Mouse (Mus musculus) layer of hippocampus, adult 11-12 months (tissue): ENCODE measurements at regions not wholly inside any gene's neighbourhood (a gene's known extent, or its start where the extent isn't known, plus 50 kb on each side); places are given as distances from the start of the nearest gene placed in this dataset.
A peak's percentile ranks its signal among the peaks of the same experiment; 100 is the strongest.

Experiments used
- DNase-seq: peaks from one replicate; pipeline ENCODE4 v3.0.0; 2022; ENCODE audit warnings: low spot score

GRCm38 (mm10) chr8:107642241-107642640, 54.0 kb upstream of the Psmd7 start:
- no peak for DNase-seq

- DNase-seq, result no peak
Measured at GRCm38 (mm10) chr8:107647936-107648335, 59.7 kb upstream of the Psmd7 start.

- no peak for DNase-seq
Measured at GRCm38 (mm10) chr8:107650306-107650705, 62.0 kb upstream of the Psmd7 start.

GRCm38 (mm10) chr8:107651424-107651823, 63.2 kb upstream of the Psmd7 start:
- DNase-seq, result no peak

- no peak for DNase-seq
Measured at GRCm38 (mm10) chr8:107652226-107652625, 64.0 kb upstream of the Psmd7 start.

GRCm38 (mm10) chr8:107653711-107654110, 65.4 kb upstream of the Psmd7 start:
- no peak for DNase-seq

- DNase-seq, result no peak
Measured at GRCm38 (mm10) chr8:107656622-107657021, 68.4 kb upstream of the Psmd7 start.

- DNase-seq, result no peak
Measured at GRCm38 (mm10) chr8:107657741-107658140, 69.5 kb upstream of the Psmd7 start.

- no peak for DNase-seq
Measured at GRCm38 (mm10) chr8:107658386-107658785, 70.1 kb upstream of the Psmd7 start.

GRCm38 (mm10) chr8:107660624-107661023, 72.4 kb upstream of the Psmd7 start:
- DNase-seq, result no peak

- no peak for DNase-seq
Measured at GRCm38 (mm10) chr8:107669608-107670007, 81.3 kb upstream of the Psmd7 start.

- DNase-seq, result no peak
Measured at GRCm38 (mm10) chr8:107671471-107671870, 83.2 kb upstream of the Psmd7 start.

- no peak for DNase-seq
Measured at GRCm38 (mm10) chr8:107672691-107673090, 84.4 kb upstream of the Psmd7 start.

GRCm38 (mm10) chr8:107682066-107682465, 93.8 kb upstream of the Psmd7 start:
- DNase-seq, result no peak

GRCm38 (mm10) chr8:107684721-107685691, 96.7 kb upstream of the Psmd7 start:
- peak; percentile 34 for DNase-seq

GRCm38 (mm10) chr8:107686936-107687335, 98.7 kb upstream of the Psmd7 start:
- DNase-seq, result no peak

GRCm38 (mm10) chr8:107687529-107687928, 99.3 kb upstream of the Psmd7 start:
- no peak for DNase-seq

GRCm38 (mm10) chr8:107689020-107689419, 100.8 kb upstream of the Psmd7 start:
- no peak for DNase-seq

GRCm38 (mm10) chr8:107691251-107691650, 103.0 kb upstream of the Psmd7 start:
- peak; percentile 28 for DNase-seq

- no peak for DNase-seq
Measured at GRCm38 (mm10) chr8:107696384-107697346, 108.4 kb upstream of the Psmd7 start.

- no peak for DNase-seq
Measured at GRCm38 (mm10) chr8:107699307-107699706, 111.0 kb upstream of the Psmd7 start.

GRCm38 (mm10) chr8:107699759-107700158, 111.5 kb upstream of the Psmd7 start:
- no peak for DNase-seq

GRCm38 (mm10) chr8:107715901-107716300, 127.6 kb upstream of the Psmd7 start:
- no peak for DNase-seq
